Mouse (Mus musculus): ENCODE results near the gene Garnl3.

Garnl3 gene

GRCm38 (mm10) chr2:32971235-32971634 is 160.2 kb downstream of the Garnl3 start:
- DNase-seq (ENCODE audit: low read depth, low spot score), result peak; percentile 63

- peak; percentile 71 for DNase-seq (ENCODE audit: low read depth, low spot score)
Measured at GRCm38 (mm10) chr2:32969326-32969725, 162.1 kb downstream of the Garnl3 start.

GRCm38 (mm10) chr2:32968024-32968614 is 163.3 kb downstream of the Garnl3 start:
- no peak for DNase-seq (ENCODE audit: low read depth, low spot score)

GRCm38 (mm10) chr2:32966689-32967631 is 164.5 kb downstream of the Garnl3 start:
- peak; percentile 97 for DNase-seq (ENCODE audit: low read depth, low spot score)

- DNase-seq (ENCODE audit: low read depth, low spot score), result no peak
Measured at GRCm38 (mm10) chr2:32966184-32966688, 165.2 kb downstream of the Garnl3 start.

- no peak for DNase-seq (ENCODE audit: low read depth, low spot score)
Measured at GRCm38 (mm10) chr2:32965511-32966183, 165.8 kb downstream of the Garnl3 start.

- DNase-seq (ENCODE audit: low read depth, low spot score), result no peak
Measured at GRCm38 (mm10) chr2:32964659-32965457, 166.6 kb downstream of the Garnl3 start.

- DNase-seq (ENCODE audit: low read depth, low spot score), result no peak
Measured at GRCm38 (mm10) chr2:32963981-32964380, 167.5 kb downstream of the Garnl3 start.

- DNase-seq (ENCODE audit: low read depth, low spot score), result no peak
Measured at GRCm38 (mm10) chr2:32963544-32963943, 167.9 kb downstream of the Garnl3 start.

GRCm38 (mm10) chr2:32962875-32963220 is 168.6 kb downstream of the Garnl3 start:
- no peak for DNase-seq (ENCODE audit: low read depth, low spot score)

- peak; percentile 45 for DNase-seq (ENCODE audit: low read depth, low spot score)
Measured at GRCm38 (mm10) chr2:32962062-32962874, 169.2 kb downstream of the Garnl3 start.

GRCm38 (mm10) chr2:32961192-32961995 is 170.1 kb downstream of the Garnl3 start, which contains the start of the genes Rpl12 and Lrsam1:
Rpl12 (plus strand) TSS chr2:32961559.
Lrsam1 (minus strand) TSS chr2:32961614.
- peak; percentile 96 for DNase-seq (ENCODE audit: low read depth, low spot score)

- DNase-seq (ENCODE audit: low read depth, low spot score), result no peak
Measured at GRCm38 (mm10) chr2:32960273-32960672, 171.2 kb downstream of the Garnl3 start.

GRCm38 (mm10) chr2:32957344-32957743 is 174.1 kb downstream of the Garnl3 start:
- DNase-seq (ENCODE audit: low read depth, low spot score), result peak; percentile 72

- no peak for DNase-seq (ENCODE audit: low read depth, low spot score)
Measured at GRCm38 (mm10) chr2:32954581-32954980, 176.9 kb downstream of the Garnl3 start.

- no peak for DNase-seq (ENCODE audit: low read depth, low spot score)
Measured at GRCm38 (mm10) chr2:32947454-32947853, 184.0 kb downstream of the Garnl3 start.

GRCm38 (mm10) chr2:32940483-32940882 is 191.0 kb downstream of the Garnl3 start:
- DNase-seq (ENCODE audit: low read depth, low spot score), result no peak

GRCm38 (mm10) chr2:32939418-32939817 is 192.0 kb downstream of the Garnl3 start:
- peak; percentile 87 for DNase-seq (ENCODE audit: low read depth, low spot score)

GRCm38 (mm10) chr2:32938741-32939140 is 192.7 kb downstream of the Garnl3 start:
- no peak for DNase-seq (ENCODE audit: low read depth, low spot score)
